Mouse (Mus musculus) urinary bladder, postnatal 4 days (tissue): Measurements from ENCODE around the gene Zyg11b.

Experiments used
- DNase-seq, 2 experiments: peaks; one replicate each; pipeline ENCODE4 v3.0.0; 2021 to 2022; ENCODE audit warnings: low spot score in 2 of 2

Gene Zyg11b

DNA sequence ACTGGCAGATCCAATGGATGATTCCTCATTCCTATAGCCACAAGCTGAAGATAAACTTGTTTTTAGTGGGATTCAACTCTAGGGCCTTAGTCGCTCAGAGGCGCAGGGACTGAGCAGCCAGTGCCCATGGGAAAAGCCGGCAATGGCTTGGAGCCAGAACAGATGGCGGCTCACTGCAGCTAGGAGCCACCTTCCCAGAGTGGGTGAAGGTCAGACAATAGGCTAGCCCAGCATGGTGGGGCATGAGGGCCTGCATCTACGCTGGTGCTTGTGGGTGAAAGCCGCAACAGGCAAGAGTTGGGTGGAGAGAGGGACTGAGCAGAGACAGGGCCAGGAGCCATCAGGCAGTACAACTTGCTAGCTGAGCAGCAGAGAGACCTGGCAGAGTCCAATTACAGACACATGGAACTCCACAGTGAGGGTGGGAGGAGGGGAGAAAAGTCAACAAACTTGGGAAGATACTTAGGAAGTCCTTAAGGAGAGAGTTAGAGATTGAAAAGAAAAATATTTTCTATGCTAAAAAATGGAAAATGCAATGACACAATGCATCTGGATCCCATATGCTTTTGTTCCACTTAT lies 104.5 kb downstream of the Zyg11b start:
- no peak for DNase-seq

DNA sequence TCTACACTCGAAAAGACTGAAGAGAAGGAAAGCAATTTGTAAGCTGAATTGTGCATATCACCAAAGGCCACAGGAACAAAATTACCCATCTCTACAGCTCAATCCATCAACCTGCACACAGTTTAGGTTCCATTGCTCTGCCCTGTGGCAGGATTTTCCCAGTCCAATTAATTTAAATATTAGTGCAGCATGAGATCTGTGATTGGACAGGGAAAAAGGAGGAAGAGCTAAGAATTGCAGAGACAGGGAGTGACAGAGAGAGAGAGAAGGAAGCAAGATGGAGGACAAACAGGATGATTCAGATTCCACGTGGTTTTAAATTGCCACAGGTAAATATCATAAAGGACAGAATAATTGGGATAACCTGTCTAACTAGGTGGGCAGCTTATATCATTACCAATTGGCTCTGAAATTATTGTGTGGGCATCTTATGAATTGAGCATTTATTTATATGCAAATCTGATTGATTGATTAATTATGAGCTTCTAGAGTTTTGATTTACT lies 108.0 kb downstream of the Zyg11b start:
- DNase-seq, result no peak

DNA sequence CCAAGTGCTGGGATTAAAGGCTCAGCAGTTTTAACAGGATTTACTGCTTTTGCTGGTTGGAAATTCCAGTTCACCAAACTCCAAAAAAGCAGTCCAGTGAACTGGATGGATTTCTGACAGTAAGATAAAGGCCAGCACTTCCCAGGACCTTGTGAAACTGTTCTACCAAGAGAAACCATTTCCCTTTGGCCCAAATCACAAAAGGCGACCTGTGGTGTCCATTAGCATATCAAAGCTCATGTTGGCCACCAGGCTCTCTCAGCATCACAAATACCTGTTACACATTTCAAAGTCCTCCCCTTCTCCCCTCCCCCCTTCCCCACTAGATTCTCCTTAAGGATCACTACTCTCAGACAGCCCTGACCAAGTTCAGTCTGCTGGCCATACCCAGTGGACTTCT lies 118.6 kb downstream of the Zyg11b start:
- DNase-seq, result no peak
